Mouse (Mus musculus): ENCODE measurements around the gene Mycbp2. TPM values are rescaled to one million over a fixed set of nuclear protein-coding genes. Genes with fewer than 3 reads are reported as not detected.

Mycbp2 gene
- total RNA-seq, 1 experiment, result 16.2 TPM

DNA sequence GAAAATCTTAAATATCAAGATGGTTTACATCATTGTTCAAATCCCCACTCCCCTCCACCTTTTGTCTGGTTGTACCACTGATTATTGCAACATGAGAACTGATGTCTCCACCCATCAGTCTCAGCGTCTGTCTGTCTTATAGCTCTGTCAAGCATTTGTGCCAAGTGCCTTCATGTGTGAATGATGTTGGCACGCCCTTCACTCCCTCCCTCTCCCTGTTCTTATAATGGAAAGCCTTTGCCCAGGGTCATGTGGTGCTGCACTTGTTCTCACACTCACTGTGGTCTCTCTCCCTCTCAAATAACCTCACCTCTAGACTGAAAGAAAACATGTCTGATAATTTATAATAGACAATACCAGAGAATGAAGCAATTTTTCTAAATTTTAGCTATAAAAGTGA is 124.3 kb downstream of the Mycbp2 start:
- in situ Hi-C loops (cut with MboI; ENCODE audit: low sequenced_read_pairs in 2 of 2, unreplicated experiment in 2 of 2), result no loop called here
- no peak for TF ChIP-seq ZC3H11A (IDR thresholded peaks at IDR 0.05; ENCODE audit: borderline replicate concordance, low read depth, low read length)
- TF ChIP-seq HCFC1 (IDR thresholded peaks at IDR 0.05; ENCODE audit: borderline replicate concordance, insufficient read depth, low read length), result no peak
- TF ChIP-seq ZNF384 (IDR thresholded peaks at IDR 0.05; ENCODE audit: low read depth, low read length), result no peak
- no peak for TF ChIP-seq CHD2 (IDR thresholded peaks at IDR 0.05; ENCODE audit: low read depth, low read length)
- TF ChIP-seq MAFK (IDR thresholded peaks at IDR 0.05; ENCODE audit: insufficient read depth, low read depth, low read length), result no peak
- no peak for DNase-seq (ENCODE audit: low read depth, low spot score)
- Histone ChIP-seq H3K4me1 (ENCODE audit: control insufficient read depth in 2 of 2, insufficient read depth in 2 of 2, low read length in 2 of 2, poor library complexity in 1 of 2) (no peaks in the 10 kb centered on the region), H3K9me3 (ENCODE audit: control insufficient read depth, insufficient read depth, low read depth, low read length) (no peaks in the 10 kb centered on the region), H3K4me3 (ENCODE audit: insufficient read depth in 1 of 2, low read depth in 1 of 2, low read length in 2 of 2, poor library complexity in 1 of 2, severe bottlenecking in 1 of 2) (no peak overlapping the region), H3K36me3 (ENCODE audit: control insufficient read depth, insufficient read depth, low read length, poor library complexity, severe bottlenecking) (peaks cover 6% of the 10 kb centered on the region; the same call in 1 of the 2 replicates), H3K27ac (ENCODE audit: insufficient read depth, low read depth, low read length, poor library complexity, severe bottlenecking) (no peak overlapping the region), H3K9ac (ENCODE audit: insufficient read depth, low read depth, low read length, poor library complexity, severe bottlenecking) (no peak overlapping the region)

DNA sequence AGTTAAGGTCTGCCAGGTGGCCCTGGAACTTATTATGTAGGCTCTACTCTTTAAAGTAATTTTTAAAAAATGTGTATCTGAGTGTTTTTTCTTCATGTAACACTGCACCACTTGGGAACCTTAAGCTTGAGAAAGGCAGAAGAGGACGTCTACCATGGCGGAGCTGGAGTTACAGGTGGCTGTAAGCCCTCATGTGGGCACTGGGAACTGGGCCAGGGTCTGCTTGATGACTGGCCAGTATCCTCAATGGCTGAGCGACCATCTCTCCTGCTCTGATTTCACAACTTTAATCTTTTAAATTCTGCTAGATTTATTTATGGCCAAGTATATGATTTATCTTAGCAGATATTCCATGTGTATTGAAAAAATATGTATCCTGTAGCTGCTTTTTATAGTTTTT is 124.9 kb downstream of the Mycbp2 start:
- peaks cover 6% of the 10 kb centered on the region; the same call in 1 of the 2 replicates for H3K36me3 ChIP-seq (ENCODE audit: control insufficient read depth, insufficient read depth, low read length, poor library complexity, severe bottlenecking)
- H3K4me1 ChIP-seq (ENCODE audit: control insufficient read depth in 2 of 2, insufficient read depth in 2 of 2, low read length in 2 of 2, poor library complexity in 1 of 2), result no peaks in the 10 kb centered on the region
- in situ Hi-C loops (cut with MboI; ENCODE audit: low sequenced_read_pairs in 2 of 2, unreplicated experiment in 2 of 2), result no loop called here
- no peak for DNase-seq (ENCODE audit: low read depth, low spot score)
- no peaks in the 10 kb centered on the region for H3K9me3 ChIP-seq (ENCODE audit: control insufficient read depth, insufficient read depth, low read depth, low read length)
- TF ChIP-seq MAFK (IDR thresholded peaks at IDR 0.05; ENCODE audit: insufficient read depth, low read depth, low read length) (no peak), ZNF384 (IDR thresholded peaks at IDR 0.05; ENCODE audit: low read depth, low read length) (no peak), CHD2 (IDR thresholded peaks at IDR 0.05; ENCODE audit: low read depth, low read length) (no peak), ZC3H11A (IDR thresholded peaks at IDR 0.05; ENCODE audit: borderline replicate concordance, low read depth, low read length) (no peak), HCFC1 (IDR thresholded peaks at IDR 0.05; ENCODE audit: borderline replicate concordance, insufficient read depth, low read length) (no peak)
- H3K4me3 ChIP-seq (ENCODE audit: insufficient read depth in 1 of 2, low read depth in 1 of 2, low read length in 2 of 2, poor library complexity in 1 of 2, severe bottlenecking in 1 of 2), result no peak overlapping the region
- no peak overlapping the region for H3K27ac ChIP-seq (ENCODE audit: insufficient read depth, low read depth, low read length, poor library complexity, severe bottlenecking)
- no peak overlapping the region for H3K9ac ChIP-seq (ENCODE audit: insufficient read depth, low read depth, low read length, poor library complexity, severe bottlenecking)

DNA sequence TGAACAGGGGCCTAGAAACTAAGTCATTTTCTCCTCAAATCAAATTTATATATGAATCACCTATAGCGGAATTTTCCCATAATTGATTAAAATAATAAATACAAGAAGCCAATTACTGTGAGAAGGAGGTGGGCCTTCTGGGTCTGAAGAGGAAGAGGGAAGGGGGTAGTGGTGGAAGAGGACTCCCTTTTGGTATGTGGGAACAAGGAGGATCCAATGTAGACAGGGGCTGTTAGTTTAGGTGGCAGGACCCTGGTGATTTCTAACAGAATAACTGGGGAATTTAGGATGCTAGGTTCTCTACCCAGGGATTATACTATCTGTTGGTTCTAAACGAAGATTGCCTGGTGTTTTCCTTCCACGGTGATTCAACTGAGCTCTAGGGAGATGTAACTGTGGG is 130.3 kb downstream of the Mycbp2 start:
- Histone ChIP-seq H3K4me1 (ENCODE audit: control insufficient read depth in 2 of 2, insufficient read depth in 2 of 2, low read length in 2 of 2, poor library complexity in 1 of 2) (no peaks in the 10 kb centered on the region), H3K27ac (ENCODE audit: insufficient read depth, low read depth, low read length, poor library complexity, severe bottlenecking) (no peak overlapping the region), H3K36me3 (ENCODE audit: control insufficient read depth, insufficient read depth, low read length, poor library complexity, severe bottlenecking) (peaks cover 5% of the 10 kb centered on the region; the same call in 1 of the 2 replicates), H3K4me3 (ENCODE audit: insufficient read depth in 1 of 2, low read depth in 1 of 2, low read length in 2 of 2, poor library complexity in 1 of 2, severe bottlenecking in 1 of 2) (no peak overlapping the region), H3K9ac (ENCODE audit: insufficient read depth, low read depth, low read length, poor library complexity, severe bottlenecking) (no peak overlapping the region), H3K9me3 (ENCODE audit: control insufficient read depth, insufficient read depth, low read depth, low read length) (no peaks in the 10 kb centered on the region)
- TF ChIP-seq ZNF384 (IDR thresholded peaks at IDR 0.05; ENCODE audit: low read depth, low read length) (no peak), HCFC1 (IDR thresholded peaks at IDR 0.05; ENCODE audit: borderline replicate concordance, insufficient read depth, low read length) (no peak)
- no peak for DNase-seq (ENCODE audit: low read depth, low spot score)
- in situ Hi-C loops (cut with MboI; ENCODE audit: low sequenced_read_pairs in 2 of 2, unreplicated experiment in 2 of 2), result no loop called here

DNA sequence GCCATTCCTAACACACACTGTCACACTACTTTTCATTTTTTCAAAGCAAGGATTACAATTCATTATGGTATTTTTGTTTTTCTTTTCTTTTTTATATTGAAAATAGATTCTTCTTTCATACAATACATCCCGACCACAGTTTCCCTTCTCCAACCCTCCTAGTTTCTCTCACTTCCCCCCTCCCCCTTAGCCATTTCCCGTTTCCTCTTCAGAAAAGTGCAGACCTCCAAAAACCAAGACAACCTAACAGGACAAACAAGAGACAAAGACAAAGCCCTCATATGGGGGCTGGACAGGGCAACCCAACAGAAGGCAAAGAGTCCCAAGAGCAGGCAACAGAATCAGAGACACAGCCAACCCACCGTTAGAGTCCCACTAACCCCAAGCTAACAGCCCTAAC is 160.0 kb downstream of the Mycbp2 start:
- H3K9me3 ChIP-seq (ENCODE audit: control insufficient read depth, insufficient read depth, low read depth, low read length), result no peaks in the 10 kb centered on the region
- H3K4me1 ChIP-seq (ENCODE audit: control insufficient read depth in 2 of 2, insufficient read depth in 2 of 2, low read length in 2 of 2, poor library complexity in 1 of 2), result no peaks in the 10 kb centered on the region
- H3K4me3 ChIP-seq (ENCODE audit: insufficient read depth in 1 of 2, low read depth in 1 of 2, low read length in 2 of 2, poor library complexity in 1 of 2, severe bottlenecking in 1 of 2), result no peak overlapping the region
- in situ Hi-C loops (cut with MboI; ENCODE audit: low sequenced_read_pairs in 2 of 2, unreplicated experiment in 2 of 2), result no loop called here
- H3K36me3 ChIP-seq (ENCODE audit: control insufficient read depth, insufficient read depth, low read length, poor library complexity, severe bottlenecking), result no peaks in the 10 kb centered on the region
- no peak overlapping the region for H3K27ac ChIP-seq (ENCODE audit: insufficient read depth, low read depth, low read length, poor library complexity, severe bottlenecking)
- no peak for TF ChIP-seq CHD2 (IDR thresholded peaks at IDR 0.05; ENCODE audit: low read depth, low read length)
- TF ChIP-seq HCFC1 (IDR thresholded peaks at IDR 0.05; ENCODE audit: borderline replicate concordance, insufficient read depth, low read length), result no peak
- no peak for TF ChIP-seq MAFK (IDR thresholded peaks at IDR 0.05; ENCODE audit: insufficient read depth, low read depth, low read length)
- no peak for TF ChIP-seq ZNF384 (IDR thresholded peaks at IDR 0.05; ENCODE audit: low read depth, low read length)
- TF ChIP-seq ZC3H11A (IDR thresholded peaks at IDR 0.05; ENCODE audit: borderline replicate concordance, low read depth, low read length), result no peak
- no peak for DNase-seq (ENCODE audit: low read depth, low spot score)
- no peak overlapping the region for H3K9ac ChIP-seq (ENCODE audit: insufficient read depth, low read depth, low read length, poor library complexity, severe bottlenecking)

DNA sequence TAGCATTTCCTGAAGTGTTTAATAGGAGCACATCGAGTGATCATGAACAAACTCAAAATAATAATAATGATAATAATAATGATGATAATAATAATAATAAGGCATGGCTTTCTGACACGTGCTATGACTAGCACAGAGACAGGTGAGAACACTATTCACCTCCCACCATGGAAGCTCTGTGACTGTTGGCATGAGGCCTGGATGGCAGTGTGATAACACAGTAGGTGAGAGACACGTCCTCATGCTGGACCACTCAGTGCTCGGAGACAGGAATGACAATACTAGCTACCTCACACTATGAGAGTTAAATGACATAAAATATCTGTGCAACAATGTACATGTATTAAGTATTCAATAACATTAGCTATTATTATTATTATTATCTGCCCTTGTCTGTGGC is 160.5 kb downstream of the Mycbp2 start:
- H3K4me1 ChIP-seq (ENCODE audit: control insufficient read depth in 2 of 2, insufficient read depth in 2 of 2, low read length in 2 of 2, poor library complexity in 1 of 2), result no peaks in the 10 kb centered on the region
- no peaks in the 10 kb centered on the region for H3K36me3 ChIP-seq (ENCODE audit: control insufficient read depth, insufficient read depth, low read length, poor library complexity, severe bottlenecking)
- TF ChIP-seq CHD2 (IDR thresholded peaks at IDR 0.05; ENCODE audit: low read depth, low read length) (no peak), HCFC1 (IDR thresholded peaks at IDR 0.05; ENCODE audit: borderline replicate concordance, insufficient read depth, low read length) (no peak), MAFK (IDR thresholded peaks at IDR 0.05; ENCODE audit: insufficient read depth, low read depth, low read length) (no peak), ZC3H11A (IDR thresholded peaks at IDR 0.05; ENCODE audit: borderline replicate concordance, low read depth, low read length) (no peak), ZNF384 (IDR thresholded peaks at IDR 0.05; ENCODE audit: low read depth, low read length) (no peak)
- H3K9ac ChIP-seq (ENCODE audit: insufficient read depth, low read depth, low read length, poor library complexity, severe bottlenecking), result no peak overlapping the region
- no peak for DNase-seq (ENCODE audit: low read depth, low spot score)
- in situ Hi-C loops (cut with MboI; ENCODE audit: low sequenced_read_pairs in 2 of 2, unreplicated experiment in 2 of 2), result no loop called here
- no peak overlapping the region for H3K27ac ChIP-seq (ENCODE audit: insufficient read depth, low read depth, low read length, poor library complexity, severe bottlenecking)
- H3K9me3 ChIP-seq (ENCODE audit: control insufficient read depth, insufficient read depth, low read depth, low read length), result no peaks in the 10 kb centered on the region
- no peak overlapping the region for H3K4me3 ChIP-seq (ENCODE audit: insufficient read depth in 1 of 2, low read depth in 1 of 2, low read length in 2 of 2, poor library complexity in 1 of 2, severe bottlenecking in 1 of 2)
